Mouse (Mus musculus): ENCODE measurements around the gene Map6. TPM values are rescaled to one million over a fixed set of nuclear protein-coding genes. Genes with fewer than 3 reads are reported as not detected.

Map6 gene
- polyA plus RNA-seq, 1 experiment from 2014 or later = 155 TPM

DNA sequence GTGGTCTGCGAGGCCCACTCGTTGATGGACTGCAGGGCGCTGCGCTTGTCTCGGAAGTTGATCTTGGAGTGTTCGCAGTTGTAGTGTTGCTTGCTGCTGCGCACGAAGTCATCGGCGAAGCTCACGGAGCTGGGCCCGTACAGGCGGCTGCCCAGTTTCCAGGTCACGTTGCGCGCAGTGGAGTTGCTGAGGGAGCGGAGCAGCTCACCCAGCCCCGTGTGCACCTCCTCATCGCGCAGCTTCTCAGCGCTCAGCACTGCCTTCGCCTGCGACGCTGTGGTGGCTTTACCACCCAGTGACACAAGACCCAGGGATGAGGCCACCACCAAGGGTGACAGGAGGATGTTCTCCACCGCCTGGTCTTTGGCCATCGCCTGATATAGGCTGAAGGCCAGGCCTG lies 81.6 kb downstream of the Map6 start:
- Histone ChIP-seq H3K27ac (replicated peaks) (no peak overlapping the region), H3K9me3 (no peaks in the 10 kb centered on the region), H3K9ac (no peak overlapping the region), H3K27me3 (no peaks in the 10 kb centered on the region), H3K36me3 (no peaks in the 10 kb centered on the region; the same call in 1 of the 2 replicates), H3K4me1 (replicated peaks) (peaks cover 35% of the 10 kb centered on the region), H3K4me2 (no peak overlapping the region), H3K4me3 (no peak overlapping the region)
- ATAC-seq (ENCODE audit: low FRiP score, low read depth) = no peak
- WGBS = 97% methylated on average over 26 of the region's 26 CpGs

DNA sequence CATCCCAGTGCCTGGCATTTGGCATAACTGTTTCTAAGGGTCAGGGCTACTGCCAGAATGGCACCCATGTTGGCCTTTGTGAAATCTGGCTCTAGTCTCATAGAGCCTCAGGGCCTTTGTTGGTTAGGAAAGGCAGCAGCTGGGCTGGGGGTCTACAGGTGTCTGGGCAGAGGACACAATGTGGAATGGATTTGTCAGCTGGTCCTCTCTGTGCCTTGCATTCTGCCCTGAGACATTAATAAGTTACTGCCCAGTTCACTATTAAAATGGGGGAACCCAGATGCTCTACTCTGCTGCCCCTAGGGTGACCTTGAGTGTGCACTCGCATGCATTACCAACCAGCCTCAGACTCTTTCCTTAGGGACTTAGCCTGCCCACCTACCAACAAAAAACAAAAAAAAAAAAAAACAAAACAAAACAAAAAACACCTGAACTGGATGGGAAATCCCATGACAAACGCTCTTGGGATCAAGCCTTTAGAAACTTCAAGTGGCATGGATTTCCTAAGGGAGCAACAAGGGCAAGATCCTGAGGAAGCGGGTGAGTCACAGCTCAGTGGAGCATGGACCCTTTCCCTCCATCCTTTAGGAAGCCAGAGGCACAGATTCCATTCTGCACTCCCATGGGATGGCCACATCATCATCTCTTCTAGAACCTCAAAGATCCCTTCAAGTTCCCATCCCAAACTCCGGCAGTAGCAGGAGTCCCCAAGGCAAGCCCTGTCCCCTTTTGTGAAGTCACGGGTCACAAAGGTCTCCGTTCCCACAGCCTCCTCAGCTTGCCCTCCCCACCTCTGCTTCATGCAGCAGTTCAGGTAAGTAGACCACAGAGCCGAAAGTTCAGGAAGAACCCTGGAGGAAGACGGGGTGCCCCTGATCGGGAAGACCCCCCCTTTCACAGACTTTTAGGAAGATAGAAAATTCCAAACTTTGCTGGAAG lies 82.8 kb downstream of the Map6 start:
- Histone ChIP-seq H3K36me3 (no peaks in the 10 kb centered on the region; the same call in 1 of the 2 replicates), H3K4me3 (0 out of 2 replicates have a peak overlapping the region, but pooled peaks have one; percentile 37), H3K9me3 (no peaks in the 10 kb centered on the region), H3K27me3 (no peaks in the 10 kb centered on the region), H3K27ac (replicated peaks) (no peak overlapping the region), H3K4me1 (replicated peaks) (peaks cover 38% of the 10 kb centered on the region), H3K9ac (no peak overlapping the region; the same call in 1 of the 2 replicates), H3K4me2 (peak overlapping the region; percentile 58)
- 71% methylated on average over 9 of the region's 9 CpGs for WGBS
- ATAC-seq (ENCODE audit: low FRiP score, low read depth) = no peak

DNA sequence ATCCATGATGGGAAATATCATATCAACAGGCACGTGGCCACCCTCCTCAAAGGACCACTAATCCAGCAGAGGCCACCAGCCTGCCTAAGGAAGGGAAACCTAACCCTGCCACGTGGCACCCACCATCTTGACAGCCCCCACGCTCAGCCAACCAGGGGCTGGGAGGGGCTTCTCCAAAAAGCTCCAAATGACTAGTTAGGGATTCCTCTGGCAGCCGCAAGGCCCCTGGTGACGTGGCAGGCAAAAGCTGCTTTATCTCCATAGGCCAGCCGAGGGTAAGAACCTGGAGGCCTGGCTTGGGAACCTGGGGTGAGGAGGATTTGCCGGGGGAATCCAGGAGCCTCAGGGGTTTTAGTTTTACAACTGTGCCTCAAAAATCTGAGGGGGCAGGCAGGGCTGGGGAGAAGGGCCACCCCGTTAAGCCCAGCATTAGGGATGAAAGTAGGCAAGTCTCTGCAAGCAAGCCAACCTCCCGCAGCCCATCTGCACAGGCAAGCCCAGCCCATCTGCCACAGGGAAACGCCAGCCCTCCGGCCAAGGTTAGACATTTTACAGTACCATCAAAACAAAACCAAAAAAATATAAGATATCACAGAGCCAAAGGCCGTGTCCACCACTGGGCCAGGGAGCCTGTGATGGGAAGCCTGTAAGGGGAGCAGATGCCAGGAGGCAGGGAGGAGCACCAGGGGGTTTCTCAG lies 84.0 kb downstream of the Map6 start:
- Histone ChIP-seq H3K9ac (peak overlapping the region; percentile 48), H3K27ac (replicated peaks) (peak overlapping the region; percentile 71), H3K27me3 (no peaks in the 10 kb centered on the region), H3K36me3 (no peaks in the 10 kb centered on the region; the same call in 1 of the 2 replicates), H3K4me1 (replicated peaks) (peaks cover 50% of the 10 kb centered on the region), H3K4me2 (peak overlapping the region; percentile 58), H3K4me3 (peak overlapping the region; percentile 37), H3K9me3 (no peaks in the 10 kb centered on the region)
- WGBS = 9% methylated on average over 12 of the region's 12 CpGs
- no peak for ATAC-seq (ENCODE audit: low FRiP score, low read depth)

DNA sequence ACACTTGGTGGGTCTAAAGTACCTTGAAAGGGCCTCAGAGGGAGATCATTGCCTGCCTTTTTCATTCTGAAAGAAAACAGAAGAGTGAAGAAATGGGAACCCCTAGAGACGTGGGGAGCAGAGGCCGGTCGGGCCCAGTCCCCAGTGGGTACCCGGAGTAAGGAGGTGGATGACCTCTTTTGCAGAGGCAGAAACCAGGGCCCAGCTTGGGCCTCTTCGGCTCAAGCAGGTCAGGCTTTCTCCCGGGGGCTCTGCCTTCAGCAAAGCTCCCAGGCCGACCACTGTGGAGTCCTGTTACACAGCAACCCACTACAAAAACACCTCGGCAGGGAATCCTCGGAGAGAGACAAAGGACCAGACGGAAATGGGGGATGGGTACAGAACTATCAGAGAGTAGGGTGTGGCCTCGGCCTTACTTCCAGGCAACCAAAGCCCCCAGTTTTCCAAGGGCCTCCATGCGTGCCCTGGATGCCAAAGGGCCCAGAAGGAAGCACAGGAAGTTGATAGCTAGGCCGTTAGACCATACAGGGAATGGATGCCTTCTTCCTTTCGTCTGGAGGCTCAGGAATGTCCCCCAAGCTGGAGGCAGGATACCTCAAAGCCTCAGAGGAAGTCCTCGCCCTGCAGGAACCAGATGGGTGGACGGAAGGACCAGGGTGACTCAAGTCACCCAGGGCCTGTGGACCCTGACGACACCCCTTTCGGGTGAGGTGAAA lies 84.7 kb downstream of the Map6 start:
- peak; percentile 25; the same call in 1 of the 2 replicates for ATAC-seq (ENCODE audit: low FRiP score, low read depth)
- WGBS = 7% methylated on average over 18 of the region's 18 CpGs
- H3K27ac ChIP-seq (replicated peaks) = peak overlapping the region; percentile 71

DNA sequence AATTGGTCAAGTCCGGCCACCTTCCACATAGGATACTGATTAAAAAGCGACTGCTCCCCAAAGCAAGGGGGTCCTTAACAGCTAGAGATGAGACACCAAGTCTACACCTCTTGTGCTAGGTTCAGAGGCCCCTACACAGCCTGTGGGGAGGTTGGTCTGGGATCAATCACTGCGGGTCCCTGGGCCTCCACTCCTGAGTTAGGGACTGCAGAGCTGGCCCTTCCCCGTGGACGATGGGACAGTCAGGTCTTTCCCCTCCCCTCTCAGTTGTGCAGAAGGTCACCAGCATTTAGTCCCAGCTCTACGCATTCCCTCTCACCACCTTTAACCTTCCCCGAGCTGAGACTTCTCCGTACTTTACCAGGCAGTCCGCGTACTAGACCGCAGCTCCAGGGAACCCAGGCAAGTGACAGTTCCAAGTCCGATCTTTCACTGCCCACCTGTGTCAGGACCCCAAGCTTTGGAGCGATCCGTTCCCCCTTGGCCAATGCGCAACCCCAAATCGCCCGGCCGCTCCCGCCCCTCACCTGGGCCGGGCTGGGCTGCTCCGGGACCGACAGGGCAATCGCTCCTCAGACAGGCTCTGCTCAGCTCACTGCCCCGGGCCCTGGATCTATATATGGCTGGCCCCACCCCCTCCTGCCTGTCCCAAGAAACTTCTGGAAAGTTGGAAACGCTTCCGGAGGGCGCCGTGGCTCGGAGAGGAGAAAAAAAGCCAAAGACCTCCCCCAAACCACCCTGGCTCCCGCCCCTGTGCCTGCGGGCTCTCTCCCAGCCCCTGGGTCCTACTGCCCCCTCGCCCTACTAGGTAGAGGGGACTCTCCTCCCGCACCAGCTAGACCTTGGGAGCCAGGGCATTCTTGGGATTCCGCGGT lies 85.5 kb downstream of the Map6 start, which contains the start of gene Serpinh1:
Gene Serpinh1, minus strand, starts transcription at position 714 of the 875 bp plus-strand sequence.
- 3% methylated on average over 35 of the region's 35 CpGs for WGBS
- H3K4me2 ChIP-seq = peak within 1 kb of the TSS; percentile 58
- H3K27me3 ChIP-seq = no peaks in the 10 kb centered on the region
- peaks cover 62% of the 10 kb centered on the region for H3K4me1 ChIP-seq (replicated peaks)
- H3K4me3 ChIP-seq = peak within 1 kb of the TSS; percentile 37
- H3K36me3 ChIP-seq = no peaks in the 10 kb centered on the region
- peak within 1 kb of the TSS; percentile 71 for H3K27ac ChIP-seq (replicated peaks)
- H3K9me3 ChIP-seq = no peaks in the 10 kb centered on the region
- peak; percentile 68; the same call in 1 of the 2 replicates for ATAC-seq (ENCODE audit: low FRiP score, low read depth)
- peak within 1 kb of the TSS; percentile 48 for H3K9ac ChIP-seq

More for the DNA sequence above, 84.7 kb downstream of the Map6 start:
- Histone ChIP-seq H3K9me3 (no peaks in the 10 kb centered on the region), H3K27me3 (no peaks in the 10 kb centered on the region), H3K4me3 (peak overlapping the region; percentile 37), H3K9ac (peak overlapping the region; percentile 48), H3K4me2 (peak overlapping the region; percentile 58), H3K36me3 (no peaks in the 10 kb centered on the region), H3K4me1 (replicated peaks) (peaks cover 57% of the 10 kb centered on the region)

DNA sequence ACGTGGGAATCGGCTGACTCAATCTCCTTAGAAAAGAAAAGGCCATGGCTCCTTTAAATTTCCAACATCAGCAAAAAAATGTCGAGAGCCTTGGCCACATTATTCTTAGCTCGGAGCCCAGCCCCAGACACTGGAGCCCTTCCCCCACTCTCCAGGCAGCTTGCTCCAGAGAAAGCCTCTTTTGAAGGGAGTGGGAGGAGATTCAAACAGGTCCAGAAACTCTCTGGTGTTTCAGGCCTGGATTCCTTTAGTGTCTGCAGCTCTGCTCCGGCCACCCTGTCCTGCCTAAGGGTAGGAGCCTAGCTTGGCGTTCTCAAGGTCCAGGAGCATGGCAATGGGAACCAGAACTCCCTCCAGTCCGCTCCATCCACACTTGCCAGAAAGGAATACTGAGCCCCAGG lies 88.5 kb downstream of the Map6 start:
- 0 out of 2 replicates have a peak, but pooled peaks have one; percentile 8 for ATAC-seq (ENCODE audit: low FRiP score, low read depth)
- Histone ChIP-seq H3K9me3 (no peaks in the 10 kb centered on the region), H3K9ac (peak overlapping the region; percentile 31; the same call in 1 of the 2 replicates), H3K4me3 (no peak overlapping the region), H3K4me1 (replicated peaks) (peaks cover 66% of the 10 kb centered on the region), H3K36me3 (no peaks in the 10 kb centered on the region), H3K4me2 (peak overlapping the region; percentile 37), H3K27me3 (no peaks in the 10 kb centered on the region), H3K27ac (replicated peaks) (peak overlapping the region; percentile 77)
- 10% methylated on average over 7 of the region's 7 CpGs for WGBS

DNA sequence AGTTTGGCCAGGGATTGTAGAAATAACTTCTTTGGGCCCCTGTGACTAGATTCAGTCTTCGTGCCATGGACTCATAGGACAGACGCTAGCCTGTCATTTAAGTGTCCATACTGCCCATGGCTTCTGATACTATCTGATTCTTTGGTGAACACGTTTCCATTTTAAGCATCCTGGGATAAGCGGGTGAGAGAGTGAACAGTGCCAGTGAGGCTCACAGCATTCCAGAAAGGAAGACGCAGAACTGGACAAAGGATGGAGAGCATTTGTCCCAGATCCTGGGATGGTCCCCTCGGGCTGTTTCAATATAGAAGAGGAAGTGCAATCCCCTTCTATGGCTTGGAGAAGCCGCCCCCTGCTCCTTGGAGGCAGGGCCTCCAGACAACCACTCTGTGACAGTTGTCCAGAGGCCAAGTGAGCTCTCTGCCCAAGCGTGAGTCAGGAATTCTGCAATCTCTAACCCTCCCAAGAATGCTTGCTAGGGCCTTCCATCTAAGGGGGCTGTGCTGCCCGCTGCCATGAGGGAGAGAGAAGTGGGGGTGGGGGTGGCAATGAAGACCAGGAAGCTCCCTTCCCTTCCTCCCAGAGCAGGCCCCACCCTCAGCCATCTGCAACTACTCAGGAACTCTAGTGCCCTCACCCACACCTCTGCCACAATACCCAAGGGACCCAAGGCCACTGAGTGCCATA lies 89.1 kb downstream of the Map6 start:
- peaks cover 66% of the 10 kb centered on the region for H3K4me1 ChIP-seq (replicated peaks)
- no peaks in the 10 kb centered on the region for H3K36me3 ChIP-seq
- no peak for ATAC-seq (ENCODE audit: low FRiP score, low read depth)
- WGBS = 33% methylated on average over 9 of the region's 9 CpGs
- H3K4me2 ChIP-seq = peak overlapping the region; percentile 37; the same call in 1 of the 2 replicates
- H3K27me3 ChIP-seq = no peaks in the 10 kb centered on the region
- no peaks in the 10 kb centered on the region for H3K9me3 ChIP-seq
- peak overlapping the region; percentile 77 for H3K27ac ChIP-seq (replicated peaks)
- H3K4me3 ChIP-seq = no peak overlapping the region
- H3K9ac ChIP-seq = peak overlapping the region; percentile 31; the same call in 1 of the 2 replicates

DNA sequence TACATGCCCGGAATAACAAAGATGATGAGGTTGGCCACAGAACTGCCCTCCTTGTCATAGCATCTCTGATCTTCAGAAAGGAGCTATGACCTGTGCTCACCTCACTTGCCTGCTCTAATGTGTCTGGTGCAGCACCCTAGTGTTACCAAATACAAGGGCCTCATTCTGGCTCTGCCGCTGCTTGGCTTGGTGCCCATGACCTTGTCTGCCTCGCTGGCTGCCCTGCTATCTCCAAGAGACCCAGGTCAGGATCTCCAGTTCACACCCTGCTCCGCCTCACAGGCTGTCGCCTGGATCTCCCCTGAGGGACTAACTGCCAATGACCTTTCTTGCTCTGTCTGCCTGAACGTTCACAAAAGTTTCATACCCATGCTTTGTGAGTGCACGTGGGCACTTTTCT lies 90.0 kb downstream of the Map6 start:
- WGBS = 46% methylated on average over 7 of the region's 7 CpGs
- Histone ChIP-seq H3K4me1 (replicated peaks) (peaks cover 59% of the 10 kb centered on the region), H3K4me2 (no peak overlapping the region), H3K9me3 (no peaks in the 10 kb centered on the region), H3K27ac (replicated peaks) (no peak overlapping the region), H3K9ac (no peak overlapping the region), H3K36me3 (no peaks in the 10 kb centered on the region), H3K27me3 (no peaks in the 10 kb centered on the region), H3K4me3 (no peak overlapping the region)
- ATAC-seq (ENCODE audit: low FRiP score, low read depth) = no peak

DNA sequence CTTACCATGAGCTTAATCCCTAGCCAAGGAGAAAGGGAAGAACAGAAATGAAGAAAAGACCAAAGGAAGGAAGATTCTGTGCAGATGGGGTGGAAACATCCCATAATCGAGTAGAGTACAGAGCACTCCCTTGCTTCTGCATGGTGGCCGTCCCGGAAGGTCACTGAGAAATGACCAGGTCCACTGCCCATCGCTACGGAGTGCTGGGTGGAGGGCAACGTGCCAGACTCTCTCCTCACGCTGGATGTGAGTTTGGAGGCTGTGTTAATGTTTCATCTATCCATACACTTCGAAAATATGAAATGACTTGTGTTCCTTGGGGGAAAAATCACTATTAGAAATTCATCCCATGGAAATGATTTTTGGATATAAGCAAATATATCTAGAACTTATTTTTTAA lies 91.1 kb downstream of the Map6 start:
- 90% methylated on average over 8 of the region's 8 CpGs for WGBS
- peaks cover 47% of the 10 kb centered on the region for H3K4me1 ChIP-seq (replicated peaks)
- ATAC-seq (ENCODE audit: low FRiP score, low read depth) = no peak

DNA sequence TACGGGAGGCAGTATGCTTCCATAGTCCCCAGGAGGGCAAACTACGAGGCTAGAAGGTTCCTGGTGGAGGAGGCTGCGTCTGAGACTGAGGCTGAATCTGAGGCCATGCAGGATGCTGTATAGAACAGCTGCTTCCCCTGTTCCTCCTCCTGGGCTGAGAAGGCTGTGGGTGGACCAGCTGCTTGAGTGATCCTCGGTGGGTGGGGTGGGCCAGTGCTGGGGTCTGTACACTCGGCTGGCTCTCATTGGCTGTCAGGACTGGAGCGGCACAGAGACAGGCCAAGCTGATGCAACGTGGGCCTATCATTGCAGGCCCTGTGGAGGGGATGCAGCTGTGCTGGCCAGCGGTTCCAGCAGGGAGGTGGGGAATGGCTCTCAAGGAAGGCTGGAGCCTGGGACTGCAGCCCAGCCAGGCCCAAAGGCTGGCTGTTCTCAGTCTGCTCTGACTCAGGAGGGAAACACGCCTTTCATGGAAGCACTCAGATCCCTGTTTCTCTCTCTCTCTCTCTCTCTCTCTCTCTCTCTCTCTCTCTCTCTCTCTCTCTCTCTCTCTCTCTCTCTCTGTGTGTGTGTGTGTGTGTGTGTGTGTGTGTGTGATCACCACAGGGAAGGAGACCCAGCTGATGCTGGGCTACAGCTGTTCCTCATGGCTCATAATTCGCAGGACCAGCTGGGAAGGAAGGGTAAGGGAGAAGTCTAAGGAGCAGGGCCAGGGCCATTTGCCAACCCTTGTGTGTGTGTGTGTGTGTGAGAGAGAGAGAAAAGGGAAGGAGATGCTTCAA lies 93.0 kb downstream of the Map6 start:
- 5% methylated on average over 10 of the region's 10 CpGs for WGBS
- peak overlapping the region; percentile 32 for H3K4me2 ChIP-seq
- peak overlapping the region; percentile 36 for H3K9ac ChIP-seq
- H3K4me3 ChIP-seq = no peak overlapping the region
- H3K4me1 ChIP-seq (replicated peaks) = peaks cover 52% of the 10 kb centered on the region
- peak overlapping the region; percentile 96 for H3K27ac ChIP-seq (replicated peaks)
- H3K9me3 ChIP-seq = no peaks in the 10 kb centered on the region
- H3K27me3 ChIP-seq = no peaks in the 10 kb centered on the region
- peak; percentile 97 for ATAC-seq (ENCODE audit: low FRiP score, low read depth)
- no peaks in the 10 kb centered on the region for H3K36me3 ChIP-seq

More for the DNA sequence above, 91.1 kb downstream of the Map6 start:
- H3K9ac ChIP-seq = no peak overlapping the region
- H3K27me3 ChIP-seq = no peaks in the 10 kb centered on the region
- no peaks in the 10 kb centered on the region for H3K36me3 ChIP-seq
- H3K4me2 ChIP-seq = no peak overlapping the region
- H3K4me3 ChIP-seq = no peak overlapping the region
- no peaks in the 10 kb centered on the region for H3K9me3 ChIP-seq
- H3K27ac ChIP-seq (replicated peaks) = no peak overlapping the region
